Mouse (Mus musculus): ENCODE data around the gene Ipo8. TPM values are rescaled to one million over a fixed set of nuclear protein-coding genes. Genes with fewer than 3 reads are reported as not detected.
A peak's percentile ranks its signal among the peaks of the same experiment; 100 is the strongest.

Ipo8 gene
- 24.2 and 24.5 TPM in 2 replicates for polyA plus RNA-seq (2016; fragmentation: Nextera tagmentation; extraction: Ambion mirVana)

- peak; percentile 99 for ATAC-seq (ENCODE audit: low FRiP score, low read depth)
- WGBS = under 1% methylated on average over 47 of the region's 47 CpGs
Observed at GRCm38 (mm10) chr6:148830748-148831727, at the start of gene Ipo8. Ipo8 (minus strand) TSS chr6:148831467.

GRCm38 (mm10) chr6:148873911-148874310 lies 42.6 kb upstream of the Ipo8 start:
- H3K9ac ChIP-seq = no peak overlapping the region
- H3K27ac ChIP-seq = no peak overlapping the region
- no peaks in the 10 kb centered on the region for H3K9me3 ChIP-seq
- H3K27me3 ChIP-seq (replicated peaks) = no peaks in the 10 kb centered on the region
- no peaks in the 10 kb centered on the region for H3K4me1 ChIP-seq
- no peak for ATAC-seq (ENCODE audit: low FRiP score, low read depth)
- H3K4me3 ChIP-seq = no peak overlapping the region
- WGBS = 88% methylated on average over 1 of the region's 1 CpGs
- no peaks in the 10 kb centered on the region for H3K36me3 ChIP-seq
- H3K4me2 ChIP-seq (replicated peaks) = no peak overlapping the region

More at GRCm38 (mm10) chr6:148830748-148831727, at the start of gene Ipo8:
- peak within 1 kb of the TSS; percentile 64 for H3K9ac ChIP-seq
- no peaks in the 10 kb centered on the region for H3K27me3 ChIP-seq (replicated peaks)
- peak within 1 kb of the TSS; percentile 88 for H3K4me2 ChIP-seq (replicated peaks)
- H3K4me3 ChIP-seq = peak within 1 kb of the TSS; percentile 81
- no peak within 1 kb of the TSS for H3K27ac ChIP-seq
- no peaks in the 10 kb centered on the region for H3K36me3 ChIP-seq
- peaks cover 16% of the 10 kb centered on the region for H3K4me1 ChIP-seq
- H3K9me3 ChIP-seq = no peaks in the 10 kb centered on the region

GRCm38 (mm10) chr6:148845629-148846028 lies 14.4 kb upstream of the Ipo8 start:
- Histone ChIP-seq H3K27ac (no peak overlapping the region), H3K9ac (no peak overlapping the region), H3K9me3 (no peaks in the 10 kb centered on the region), H3K4me3 (no peak overlapping the region), H3K4me2 (replicated peaks) (no peak overlapping the region), H3K4me1 (no peaks in the 10 kb centered on the region), H3K36me3 (0 out of 2 replicates have a peak, but pooled peaks cover 3% of the 10 kb centered on the region), H3K27me3 (replicated peaks) (no peaks in the 10 kb centered on the region)
- no peak for ATAC-seq (ENCODE audit: low FRiP score, low read depth)

GRCm38 (mm10) chr6:148841760-148842159 lies 10.5 kb upstream of the Ipo8 start:
- no peak overlapping the region for H3K27ac ChIP-seq
- 91% methylated on average over 1 of the region's 1 CpGs for WGBS
- no peaks in the 10 kb centered on the region for H3K9me3 ChIP-seq
- H3K4me2 ChIP-seq (replicated peaks) = no peak overlapping the region
- ATAC-seq (ENCODE audit: low FRiP score, low read depth) = no peak
- no peak overlapping the region for H3K9ac ChIP-seq
- H3K4me1 ChIP-seq = no peaks in the 10 kb centered on the region
- H3K27me3 ChIP-seq (replicated peaks) = no peaks in the 10 kb centered on the region
- H3K4me3 ChIP-seq = no peak overlapping the region
- H3K36me3 ChIP-seq = no peaks in the 10 kb centered on the region

- H3K4me2 ChIP-seq (replicated peaks) = no peak overlapping the region
- H3K9ac ChIP-seq = no peak overlapping the region
- no peaks in the 10 kb centered on the region for H3K27me3 ChIP-seq (replicated peaks)
- no peak overlapping the region for H3K27ac ChIP-seq
- H3K36me3 ChIP-seq = no peaks in the 10 kb centered on the region
- no peak for ATAC-seq (ENCODE audit: low FRiP score, low read depth)
- H3K4me1 ChIP-seq = no peaks in the 10 kb centered on the region
- H3K4me3 ChIP-seq = no peak overlapping the region
- no peaks in the 10 kb centered on the region for H3K9me3 ChIP-seq
Observed at GRCm38 (mm10) chr6:148838460-148838859, 7.2 kb upstream of the Ipo8 start.

- peak overlapping the region; percentile 81 for H3K4me3 ChIP-seq
- H3K9me3 ChIP-seq = no peaks in the 10 kb centered on the region
- peak overlapping the region; percentile 88 for H3K4me2 ChIP-seq (replicated peaks)
- peaks cover 16% of the 10 kb centered on the region for H3K4me1 ChIP-seq
- H3K9ac ChIP-seq = peak overlapping the region; percentile 64; the same call in 1 of the 2 replicates
- H3K27me3 ChIP-seq (replicated peaks) = no peaks in the 10 kb centered on the region
- no peak overlapping the region for H3K27ac ChIP-seq
- no peaks in the 10 kb centered on the region for H3K36me3 ChIP-seq
- 31% methylated on average over 3 of the region's 3 CpGs for WGBS
- ATAC-seq (ENCODE audit: low FRiP score, low read depth) = no peak; the same call in 1 of the 2 replicates
Observed at GRCm38 (mm10) chr6:148831728-148832121, 458 bp upstream of the Ipo8 start.

GRCm38 (mm10) chr6:148830355-148830747 lies 916 bp downstream of the Ipo8 start:
- peak overlapping the region; percentile 64; the same call in 1 of the 2 replicates for H3K9ac ChIP-seq
- no peaks in the 10 kb centered on the region for H3K27me3 ChIP-seq (replicated peaks)
- no peak overlapping the region for H3K27ac ChIP-seq
- ATAC-seq (ENCODE audit: low FRiP score, low read depth) = no peak
- no peaks in the 10 kb centered on the region for H3K36me3 ChIP-seq
- H3K4me3 ChIP-seq = peak overlapping the region; percentile 81
- H3K9me3 ChIP-seq = no peaks in the 10 kb centered on the region
- peak overlapping the region; percentile 88 for H3K4me2 ChIP-seq (replicated peaks)
- H3K4me1 ChIP-seq = peaks cover 16% of the 10 kb centered on the region
- 2% methylated on average over 3 of the region's 3 CpGs for WGBS

GRCm38 (mm10) chr6:148826119-148826518 lies 5.1 kb downstream of the Ipo8 start:
- no peak for ATAC-seq (ENCODE audit: low FRiP score, low read depth)
- peaks cover 12% of the 10 kb centered on the region for H3K36me3 ChIP-seq
- H3K9ac ChIP-seq = no peak overlapping the region
- no peaks in the 10 kb centered on the region for H3K9me3 ChIP-seq
- 91% methylated on average over 4 of the region's 4 CpGs for WGBS
- H3K27me3 ChIP-seq (replicated peaks) = no peaks in the 10 kb centered on the region
- no peak overlapping the region for H3K4me3 ChIP-seq
- no peak overlapping the region for H3K4me2 ChIP-seq (replicated peaks)
- H3K4me1 ChIP-seq = peaks cover 12% of the 10 kb centered on the region; the same call in 1 of the 2 replicates
- H3K27ac ChIP-seq = no peak overlapping the region

GRCm38 (mm10) chr6:148818624-148819343 lies 12.5 kb downstream of the Ipo8 start:
- no peak overlapping the region for H3K9ac ChIP-seq
- H3K27me3 ChIP-seq (replicated peaks) = no peaks in the 10 kb centered on the region
- H3K4me2 ChIP-seq (replicated peaks) = no peak overlapping the region
- no peaks in the 10 kb centered on the region for H3K4me1 ChIP-seq
- no peak overlapping the region for H3K4me3 ChIP-seq
- no peaks in the 10 kb centered on the region for H3K9me3 ChIP-seq
- ATAC-seq (ENCODE audit: low FRiP score, low read depth) = no peak
- H3K27ac ChIP-seq = no peak overlapping the region
- peaks cover 48% of the 10 kb centered on the region for H3K36me3 ChIP-seq
- 89% methylated on average over 4 of the region's 4 CpGs for WGBS

- Histone ChIP-seq H3K4me1 (no peaks in the 10 kb centered on the region), H3K9me3 (no peaks in the 10 kb centered on the region), H3K9ac (no peak overlapping the region), H3K36me3 (peaks cover 58% of the 10 kb centered on the region), H3K4me3 (no peak overlapping the region), H3K4me2 (replicated peaks) (no peak overlapping the region), H3K27ac (no peak overlapping the region), H3K27me3 (replicated peaks) (no peaks in the 10 kb centered on the region)
- no peak for ATAC-seq (ENCODE audit: low FRiP score, low read depth)
- WGBS = 86% methylated on average over 5 of the region's 5 CpGs
Observed at GRCm38 (mm10) chr6:148816751-148817150, 14.5 kb downstream of the Ipo8 start.

- no peak for ATAC-seq (ENCODE audit: low FRiP score, low read depth)
- H3K36me3 ChIP-seq = peaks cover 55% of the 10 kb centered on the region
- no peak overlapping the region for H3K4me2 ChIP-seq (replicated peaks)
- H3K4me1 ChIP-seq = no peaks in the 10 kb centered on the region
- no peaks in the 10 kb centered on the region for H3K9me3 ChIP-seq
- WGBS = 82% methylated on average over 2 of the region's 2 CpGs
- H3K4me3 ChIP-seq = no peak overlapping the region
- no peak overlapping the region for H3K9ac ChIP-seq
- no peak overlapping the region for H3K27ac ChIP-seq
- no peaks in the 10 kb centered on the region for H3K27me3 ChIP-seq (replicated peaks)
Observed at GRCm38 (mm10) chr6:148811117-148811516, 20.1 kb downstream of the Ipo8 start.

- no peak overlapping the region for H3K4me2 ChIP-seq (replicated peaks)
- peaks cover 55% of the 10 kb centered on the region for H3K36me3 ChIP-seq
- WGBS = 82% methylated on average over 4 of the region's 4 CpGs
- H3K4me1 ChIP-seq = no peaks in the 10 kb centered on the region
- no peak overlapping the region for H3K27ac ChIP-seq
- H3K9me3 ChIP-seq = no peaks in the 10 kb centered on the region
- no peak overlapping the region for H3K9ac ChIP-seq
- no peak overlapping the region for H3K4me3 ChIP-seq
- no peaks in the 10 kb centered on the region for H3K27me3 ChIP-seq (replicated peaks)
- ATAC-seq (ENCODE audit: low FRiP score, low read depth) = no peak
Observed at GRCm38 (mm10) chr6:148799773-148800172, 31.5 kb downstream of the Ipo8 start.
